Mouse (Mus musculus) c-Kit-positive CD71-positive TER-119-negative erythroid progenitor cells, embryonic 14.5 days (primary cell): ENCODE measurements around the gene Nosip.
"Not testable (repeated sequence)": the region's sequence is repeated elsewhere in the genome, so short reads cannot be mapped to it uniquely, and the experiment has no call there.

Experiments used
- DNase-seq: peaks from one replicate; pipeline ENCODE4 v3.0.0-alpha.2; 2013; ENCODE audit warnings: low read depth

Gene Nosip

DNA sequence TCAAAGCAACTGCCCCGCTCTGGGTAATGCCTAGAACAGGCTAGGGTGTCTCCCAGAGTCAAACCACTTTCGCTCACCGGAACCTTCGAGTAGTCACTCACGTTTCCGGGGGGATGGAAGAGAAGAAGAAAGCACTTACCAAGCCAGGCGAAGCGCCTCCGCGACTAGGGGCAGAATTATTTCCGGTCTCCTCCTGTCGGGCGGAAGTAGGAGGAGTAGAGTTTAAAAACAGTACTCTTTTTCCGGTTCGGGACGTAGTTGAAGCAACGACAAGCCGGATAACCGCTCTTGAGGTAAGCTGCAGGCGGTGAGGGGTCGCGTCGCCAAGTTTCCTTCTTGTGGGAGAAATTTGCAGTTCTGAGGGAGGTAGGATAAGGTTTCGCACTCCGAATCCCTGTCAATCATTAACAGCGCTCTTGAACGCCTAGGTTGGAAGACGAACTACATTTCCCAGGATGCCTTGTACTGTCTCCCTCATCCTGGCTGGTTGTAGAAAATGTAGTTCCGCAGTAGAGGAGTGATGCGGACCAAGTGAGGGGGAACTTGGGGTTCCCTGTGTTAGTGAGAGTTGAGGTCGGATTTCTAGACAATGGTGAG, at the start of gene Nosip, which contains the start of gene Prrg2:
Gene Nosip (plus strand): TSS at position 191 of the 597 bp plus-strand sequence.
Gene Prrg2 (minus strand): TSS at position 439 of the 597 bp plus-strand sequence.
- DNase-seq: peak; percentile 100

DNA sequence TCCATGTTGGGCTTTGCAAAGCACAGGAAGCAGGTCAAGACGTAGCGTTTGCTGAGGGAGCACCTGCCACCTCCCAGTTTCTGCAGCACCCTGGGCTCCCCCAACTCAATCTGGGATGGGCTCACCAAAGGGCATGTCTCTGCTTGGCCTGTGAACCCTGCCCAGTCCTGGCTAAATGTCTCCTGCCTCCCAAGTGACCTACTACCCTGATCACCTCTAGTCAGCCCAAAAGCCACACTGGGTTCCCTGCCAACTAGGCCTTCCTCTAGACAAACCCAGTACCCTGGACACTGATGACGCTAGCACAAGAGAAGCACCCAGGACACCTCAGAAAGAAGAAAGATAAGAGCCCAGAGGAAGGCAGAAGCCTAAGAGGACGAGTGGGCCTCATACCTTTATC, 49.4 kb upstream of the Nosip start:
- no peak for DNase-seq

DNA sequence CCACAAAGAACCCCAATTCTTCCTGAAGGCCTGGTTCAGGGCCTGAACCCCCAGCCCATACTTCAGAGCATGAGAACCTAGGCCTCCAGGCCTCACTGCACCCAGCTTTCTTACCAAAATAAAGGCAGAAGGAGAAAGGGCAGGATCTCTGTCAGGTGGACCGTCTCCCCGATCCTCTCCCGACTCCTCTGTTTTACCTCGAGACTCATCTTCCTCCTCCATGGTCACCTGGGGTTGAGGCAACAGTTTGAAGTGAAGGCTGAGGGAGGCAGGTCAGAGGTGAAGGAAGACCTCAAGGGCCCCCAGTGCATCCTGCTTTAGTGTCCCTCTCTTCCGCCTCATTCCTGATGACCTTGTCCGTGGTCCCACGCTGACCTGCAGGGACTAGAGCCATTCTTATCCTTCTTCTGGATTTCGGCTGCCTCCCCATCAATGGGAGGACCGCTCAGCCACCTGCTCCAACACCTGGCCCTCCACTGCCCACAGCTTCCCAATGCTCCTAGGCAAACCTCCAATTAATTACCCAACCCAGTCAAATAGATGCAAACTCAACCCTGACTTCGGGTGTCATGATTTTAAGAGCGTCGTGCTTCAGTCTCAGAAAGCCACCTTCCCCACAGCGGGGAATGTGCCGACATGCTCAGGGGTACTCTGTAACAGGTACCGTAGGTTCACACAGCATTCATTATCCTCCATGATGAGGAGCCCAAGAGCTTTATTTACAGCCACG, 48.7 kb upstream of the Nosip start:
- DNase-seq: no peak

DNA sequence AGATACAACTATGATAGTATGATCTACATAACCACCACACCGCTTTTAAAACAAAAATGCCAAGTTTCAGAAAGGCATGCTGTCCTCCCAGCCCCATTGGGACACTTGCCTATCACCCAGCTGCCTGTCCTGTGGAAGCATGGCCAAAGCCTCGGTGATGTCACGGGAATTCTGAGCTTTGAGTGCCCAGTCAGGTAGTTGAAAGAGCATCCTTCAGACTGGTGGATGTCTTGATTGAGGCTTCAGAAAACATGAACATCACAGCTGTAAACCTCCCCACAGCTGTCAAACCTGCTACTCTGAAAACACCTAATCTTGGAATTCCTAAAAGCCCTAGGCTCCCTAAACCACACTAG, 48.2 kb upstream of the Nosip start:
- DNase-seq: no peak

DNA sequence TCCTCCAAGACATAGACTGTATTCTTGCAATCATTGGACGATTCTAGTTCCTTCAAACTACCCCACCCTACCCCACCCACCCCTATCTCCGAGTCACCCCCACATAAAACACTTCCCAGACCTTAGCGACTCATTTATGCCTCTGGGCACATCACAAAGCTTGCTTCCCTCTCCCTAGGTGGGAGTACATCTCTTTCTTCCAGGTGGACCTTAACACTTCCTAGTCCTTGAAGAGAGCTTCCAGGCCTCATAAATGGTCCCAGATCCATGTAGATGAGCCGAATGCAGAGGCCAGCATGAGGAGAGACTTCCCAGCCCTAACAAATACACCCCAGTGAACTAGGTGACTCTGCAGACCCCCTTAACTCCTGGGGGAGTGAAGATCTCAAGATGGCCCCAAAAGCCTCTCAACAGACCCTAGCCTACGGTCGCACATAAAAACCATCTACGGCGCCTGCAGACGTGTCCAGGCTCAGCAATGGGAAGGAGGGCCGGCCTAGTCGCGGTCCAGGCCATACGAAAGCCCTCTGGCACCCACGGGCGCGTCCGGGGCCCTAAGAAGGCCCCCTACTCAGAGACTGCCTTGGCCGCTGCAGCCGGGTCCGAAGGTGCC, 46.8 kb upstream of the Nosip start:
- peak; percentile 50 for DNase-seq

DNA sequence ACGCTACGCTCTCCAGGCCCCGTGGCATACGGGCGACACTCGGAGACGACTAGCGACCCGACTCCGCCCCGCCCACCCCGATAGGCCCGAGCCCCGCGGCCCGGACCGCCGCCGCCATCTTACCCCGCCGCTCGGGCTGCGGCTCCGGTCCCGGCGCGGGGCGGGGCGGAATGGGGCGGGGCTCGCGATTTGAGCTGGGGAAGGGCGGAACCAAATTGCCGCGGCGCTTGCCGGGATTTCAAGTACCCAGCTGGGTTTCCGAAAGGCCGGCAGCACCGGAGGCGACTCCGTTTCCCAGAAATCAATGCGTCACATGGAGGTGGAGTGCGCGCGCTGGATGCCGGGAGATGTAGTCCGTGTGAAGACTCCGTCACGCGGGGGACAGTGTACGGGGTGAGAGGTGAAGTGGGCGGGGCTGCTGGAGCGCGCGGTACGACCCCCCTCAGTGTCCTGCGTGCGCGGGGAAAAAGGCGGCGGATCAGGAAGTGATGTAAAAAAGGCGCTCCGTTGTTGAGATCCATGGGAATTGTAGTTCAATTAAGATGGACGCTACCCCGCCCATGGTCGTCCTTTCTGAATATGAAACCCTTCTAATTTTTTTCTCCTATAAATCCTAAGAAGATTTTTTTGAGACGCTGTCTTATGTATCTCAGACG, 46.1 kb upstream of the Nosip start, which contains the start of gene Scaf1:
Gene Scaf1 (minus strand): TSS at position 407 of the 656 bp plus-strand sequence.
- DNase-seq: peak; percentile 96

DNA sequence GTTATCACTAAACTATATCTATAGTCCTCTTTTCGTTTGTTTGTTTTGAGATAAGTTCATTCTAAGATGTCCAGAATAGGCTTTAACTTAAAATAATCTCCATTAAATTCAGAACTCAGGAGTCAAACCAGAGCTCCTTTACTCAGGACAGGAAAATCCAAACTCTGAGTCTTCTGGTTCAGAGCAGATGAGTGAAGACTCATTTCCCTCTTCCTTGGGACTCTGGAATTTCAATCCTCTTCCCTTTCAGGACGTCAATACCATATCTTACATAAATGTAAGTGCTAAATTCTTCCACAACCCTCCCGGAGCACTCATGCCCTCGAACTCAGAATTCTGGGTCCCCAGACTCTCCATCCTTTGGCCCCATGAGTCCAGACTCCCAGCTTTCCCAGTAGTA, 45.5 kb upstream of the Nosip start:
- peak; percentile 33 for DNase-seq

DNA sequence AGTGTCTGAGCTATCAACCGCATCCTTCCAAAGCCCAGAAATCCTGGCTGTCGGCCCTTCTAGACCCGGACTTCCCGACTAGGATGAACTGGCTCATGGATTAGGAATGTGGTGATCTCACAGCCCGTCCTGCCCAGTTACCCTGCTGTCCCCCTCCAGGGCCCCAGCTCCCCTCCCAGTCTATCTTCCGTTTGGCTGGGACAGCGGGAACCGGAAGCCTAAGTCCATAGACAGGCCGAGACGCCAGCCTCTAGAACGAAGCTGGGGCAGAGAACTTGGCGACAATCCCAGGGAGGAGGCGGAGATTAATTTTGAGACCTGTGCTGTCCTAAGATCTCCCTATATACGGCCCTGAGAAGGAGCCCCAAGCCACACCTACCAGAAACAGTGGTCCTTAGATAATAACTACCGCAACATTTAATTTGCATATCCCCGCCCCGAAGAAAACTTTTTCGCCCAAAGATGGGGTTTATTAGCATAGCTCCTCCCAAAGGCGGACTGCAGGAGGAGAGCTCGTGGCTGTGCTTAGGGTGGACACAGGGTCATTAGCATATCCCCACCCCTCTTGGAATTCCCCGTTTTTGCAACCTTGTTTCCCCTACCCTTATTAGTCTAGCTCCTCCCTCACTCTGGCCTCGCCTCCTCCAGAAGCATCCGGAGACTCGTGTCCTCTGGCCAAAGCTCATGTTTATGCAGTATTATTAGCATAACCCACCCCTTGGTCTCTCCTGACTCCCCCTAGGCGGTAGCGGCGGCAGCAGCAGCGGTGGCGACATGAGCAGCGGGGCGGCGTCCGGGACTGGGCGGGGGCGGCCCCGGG, 44.8 kb upstream of the Nosip start, which contains the start of gene Rras:
Gene Rras (plus strand): TSS at position 720 of the 820 bp plus-strand sequence.
- DNase-seq: peak; percentile 100

DNA sequence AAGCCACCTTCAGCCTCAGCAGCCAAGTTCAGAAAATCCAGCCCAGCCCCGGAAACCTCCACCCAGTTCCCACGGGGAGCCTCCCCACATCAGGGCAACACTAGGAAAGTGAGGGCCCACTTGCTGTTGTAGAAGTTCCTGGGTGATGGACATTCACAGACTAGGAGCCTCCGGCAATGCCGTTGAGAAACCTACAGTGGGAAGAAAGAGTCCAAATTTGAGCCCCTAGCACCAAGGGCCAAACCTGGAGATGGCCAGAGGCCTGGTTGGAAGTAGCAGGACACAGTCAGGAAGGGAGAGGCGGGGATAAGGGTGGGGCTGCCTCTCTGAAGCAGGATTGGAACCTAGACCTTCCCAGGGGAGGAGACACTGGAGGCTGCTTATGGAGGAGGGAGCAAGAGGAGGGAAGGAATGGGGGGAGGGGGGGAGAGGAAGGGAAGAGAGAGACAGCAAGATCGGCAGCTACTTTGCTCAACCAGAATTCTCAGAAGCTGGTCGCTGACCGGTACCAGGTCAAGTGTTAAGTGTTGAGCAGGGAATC, 43.1 kb upstream of the Nosip start:
- no peak for DNase-seq

DNA sequence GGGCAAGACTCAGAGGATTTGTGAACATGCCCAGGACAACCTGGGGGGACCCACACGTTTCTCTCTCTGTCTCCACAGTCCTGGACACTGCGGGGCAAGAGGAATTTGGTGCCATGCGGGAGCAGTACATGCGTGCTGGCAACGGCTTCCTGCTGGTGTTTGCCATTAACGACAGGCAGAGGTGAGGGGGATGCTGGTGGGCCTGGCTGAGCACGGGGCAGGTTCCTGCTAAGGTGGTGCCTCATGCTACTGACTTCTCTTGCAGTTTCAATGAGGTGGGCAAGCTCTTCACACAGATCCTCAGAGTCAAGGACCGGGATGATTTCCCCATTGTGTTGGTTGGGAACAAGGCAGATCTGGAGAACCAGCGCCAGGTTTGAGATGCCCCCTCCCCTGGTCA, 42.0 kb upstream of the Nosip start:
- DNase-seq: no peak

DNA sequence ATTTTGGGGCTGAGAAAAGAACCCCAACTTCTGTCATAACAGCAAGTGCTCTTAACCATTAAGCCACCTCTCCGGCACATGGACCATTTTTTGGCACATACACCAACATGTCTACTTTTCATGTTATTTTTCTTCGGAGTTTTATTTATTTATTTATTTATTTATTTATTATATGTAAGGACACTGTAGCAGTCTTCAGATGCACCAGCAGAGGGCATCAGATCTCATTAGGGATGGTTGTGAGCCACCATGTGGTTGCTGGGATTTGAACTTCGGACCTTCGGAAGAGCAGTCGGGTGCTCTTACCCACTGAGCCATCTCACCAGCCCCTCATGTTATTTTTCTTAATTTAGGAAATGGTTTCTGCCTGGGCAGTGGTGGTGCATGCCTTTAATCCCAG, 38.5 kb upstream of the Nosip start:
- DNase-seq: not testable (repeated sequence)

DNA sequence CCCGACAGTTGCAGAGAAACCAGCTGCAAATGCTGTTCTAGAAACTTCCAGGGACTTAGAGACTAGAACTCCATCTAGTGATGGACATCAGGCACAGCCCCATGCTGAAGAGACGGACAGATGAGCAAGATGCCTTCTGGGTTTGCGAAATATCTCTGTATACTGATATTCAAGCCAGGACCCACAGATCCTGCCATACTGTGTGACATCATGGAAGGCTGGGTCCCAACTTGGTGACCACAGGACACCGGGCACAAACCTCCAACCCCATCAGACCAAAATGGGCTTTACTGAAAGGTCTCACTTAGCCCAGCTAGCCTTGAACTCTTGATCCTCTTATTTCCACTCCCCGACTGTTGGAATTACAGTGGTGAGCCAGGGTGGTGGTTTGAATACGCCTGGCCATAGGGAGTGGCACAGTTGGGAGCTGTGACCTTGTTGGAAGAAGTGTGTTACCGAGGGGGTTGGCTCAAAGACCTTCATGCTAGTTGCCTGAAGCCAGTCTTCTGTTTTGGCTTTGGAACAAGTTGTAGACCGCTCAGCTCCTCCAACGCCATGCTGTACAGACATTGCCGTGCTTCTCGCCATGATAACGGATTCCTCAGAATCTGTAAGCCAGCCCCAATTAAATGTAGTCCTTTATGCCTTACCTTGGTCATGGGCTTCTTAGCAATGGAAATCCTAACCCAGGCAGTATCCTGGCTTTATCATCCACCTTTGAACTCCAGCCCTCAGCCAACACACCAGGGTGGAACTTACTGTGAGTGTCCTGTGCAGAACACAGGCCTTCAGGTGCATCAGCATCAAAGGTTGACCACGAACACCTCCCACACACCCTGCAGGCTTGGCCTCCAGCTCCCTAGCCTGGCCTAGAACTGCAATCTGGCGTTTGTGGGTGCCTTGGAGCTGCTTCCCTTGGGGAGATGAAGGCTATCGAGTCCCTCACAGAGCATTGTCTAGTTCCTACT, 37.7 kb upstream of the Nosip start:
- no peak for DNase-seq

DNA sequence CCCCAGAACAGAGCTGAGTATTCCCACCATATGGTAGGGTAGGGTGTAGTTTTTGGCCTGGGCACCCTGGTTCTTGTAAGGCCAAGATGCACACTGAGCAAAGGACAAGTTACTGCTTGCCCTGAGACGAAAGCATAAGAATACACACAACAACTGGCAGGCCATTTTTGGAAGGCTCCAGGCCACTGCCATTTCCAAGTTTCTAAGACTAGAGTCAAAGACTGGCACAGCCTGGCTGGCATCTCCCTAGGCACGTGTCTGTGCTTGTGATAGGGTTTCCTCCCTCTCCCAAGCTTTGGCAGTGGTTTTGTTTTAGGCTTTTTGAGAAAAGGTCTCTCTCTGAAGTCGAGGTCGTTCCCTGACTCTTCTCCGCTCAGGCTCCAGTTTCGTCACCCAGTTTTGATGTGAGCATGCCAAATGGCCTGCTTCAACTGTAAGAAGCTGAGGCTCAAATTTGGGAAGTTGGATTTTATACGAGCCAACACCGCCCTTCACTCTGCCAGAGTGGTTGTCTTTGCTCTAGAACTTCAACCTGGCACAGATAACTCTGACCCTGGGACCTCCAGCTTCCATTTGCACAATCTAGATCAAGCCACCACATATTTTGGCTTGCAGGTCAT, 36.5 kb upstream of the Nosip start:
- DNase-seq: no peak

DNA sequence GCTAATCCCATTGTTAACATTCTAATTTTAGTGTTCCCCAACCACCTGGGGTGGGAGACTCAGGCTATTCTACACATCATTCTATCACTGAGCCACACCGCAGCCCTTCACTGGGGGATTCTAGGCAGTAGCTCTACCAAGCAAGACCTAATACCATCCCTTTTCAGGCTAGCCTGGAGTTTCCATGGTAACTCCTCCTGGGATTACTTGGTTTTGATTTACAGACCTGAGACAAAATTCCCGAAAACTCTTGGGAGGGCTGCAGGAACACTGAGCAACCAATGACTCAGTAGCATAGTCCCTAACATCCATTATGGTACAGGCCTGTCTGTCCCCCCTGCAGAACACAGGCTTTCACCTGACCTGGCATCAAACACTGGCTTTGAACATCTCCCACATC, 36.0 kb upstream of the Nosip start:
- DNase-seq: no peak

DNA sequence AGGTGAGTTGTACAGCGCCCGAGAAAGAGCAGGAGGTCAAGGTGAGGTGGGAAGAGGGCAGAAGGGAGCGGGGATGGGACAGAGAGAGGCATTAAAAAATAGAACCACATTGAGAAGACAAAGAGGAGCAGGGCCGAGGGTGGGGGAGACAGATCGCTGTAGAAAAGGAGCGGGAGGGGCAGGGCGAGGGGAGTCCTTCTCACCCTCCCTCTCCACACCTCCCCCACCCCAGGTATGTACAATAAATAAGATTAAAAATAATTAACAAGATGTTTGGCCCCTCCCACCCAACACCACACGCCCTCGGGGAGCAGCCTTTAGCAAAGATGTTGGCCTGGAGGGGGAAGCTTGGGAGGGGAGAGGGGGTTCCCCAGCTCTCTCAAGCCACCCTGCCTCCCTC, 34.5 kb upstream of the Nosip start:
- no peak for DNase-seq

DNA sequence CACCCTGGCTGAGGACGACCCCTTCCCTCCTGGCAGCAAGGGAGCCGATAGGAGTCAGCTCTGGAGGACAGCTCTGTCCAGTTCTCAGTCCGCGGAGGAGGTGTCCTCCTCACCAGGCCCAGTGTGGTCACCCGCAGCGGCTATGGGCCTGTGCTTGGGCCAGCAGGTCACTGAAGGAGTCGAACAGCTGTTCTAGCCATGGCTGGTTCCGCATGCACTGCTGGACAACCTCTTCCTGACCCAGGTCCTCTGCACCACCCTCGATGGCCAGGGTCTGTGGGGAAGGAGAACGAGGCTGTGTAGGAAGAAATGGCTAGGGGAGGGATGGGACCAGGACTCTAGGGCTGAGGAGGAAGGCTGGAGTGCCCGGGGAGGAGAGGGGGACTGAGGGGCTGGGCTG, 33.9 kb upstream of the Nosip start:
- DNase-seq: no peak

DNA sequence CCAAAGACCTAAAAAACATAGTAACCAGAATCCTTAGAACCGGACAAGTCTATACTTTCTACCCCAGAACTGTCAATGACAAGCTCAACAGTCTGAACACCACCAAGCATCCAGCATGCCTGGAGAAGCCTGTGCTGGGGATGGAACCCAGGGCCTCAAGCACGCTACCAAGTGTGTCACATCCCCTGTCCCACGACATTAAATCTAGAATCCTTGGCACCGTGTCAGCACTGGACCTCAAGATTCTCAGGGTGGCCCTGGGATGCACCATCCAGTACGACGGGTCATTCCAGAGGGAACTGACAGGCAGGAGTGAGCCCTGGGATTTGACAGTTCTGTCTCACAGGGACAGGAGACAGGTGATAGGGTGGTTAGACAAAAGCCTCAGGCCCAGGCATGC, 32.2 kb upstream of the Nosip start:
- DNase-seq: no peak

DNA sequence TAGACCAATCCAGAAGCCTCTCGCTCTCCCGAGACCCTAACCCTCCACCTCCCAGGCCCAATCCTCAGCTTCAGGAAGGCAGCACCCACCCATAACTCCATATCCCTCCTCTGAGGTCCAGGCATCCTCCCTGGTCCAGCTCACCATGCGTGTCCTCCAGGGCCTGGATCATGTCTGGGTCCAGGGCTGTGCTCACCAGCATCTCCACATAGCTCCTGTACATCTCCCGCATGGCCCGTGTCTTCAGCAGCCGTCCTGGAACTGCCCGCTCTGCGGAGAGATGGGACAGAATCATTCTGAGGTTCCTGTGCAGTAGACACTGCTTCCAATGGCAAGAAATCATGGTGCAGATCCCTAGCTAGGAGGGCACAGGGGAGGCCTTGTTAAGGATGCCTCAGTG, 31.4 kb upstream of the Nosip start:
- DNase-seq: no peak

DNA sequence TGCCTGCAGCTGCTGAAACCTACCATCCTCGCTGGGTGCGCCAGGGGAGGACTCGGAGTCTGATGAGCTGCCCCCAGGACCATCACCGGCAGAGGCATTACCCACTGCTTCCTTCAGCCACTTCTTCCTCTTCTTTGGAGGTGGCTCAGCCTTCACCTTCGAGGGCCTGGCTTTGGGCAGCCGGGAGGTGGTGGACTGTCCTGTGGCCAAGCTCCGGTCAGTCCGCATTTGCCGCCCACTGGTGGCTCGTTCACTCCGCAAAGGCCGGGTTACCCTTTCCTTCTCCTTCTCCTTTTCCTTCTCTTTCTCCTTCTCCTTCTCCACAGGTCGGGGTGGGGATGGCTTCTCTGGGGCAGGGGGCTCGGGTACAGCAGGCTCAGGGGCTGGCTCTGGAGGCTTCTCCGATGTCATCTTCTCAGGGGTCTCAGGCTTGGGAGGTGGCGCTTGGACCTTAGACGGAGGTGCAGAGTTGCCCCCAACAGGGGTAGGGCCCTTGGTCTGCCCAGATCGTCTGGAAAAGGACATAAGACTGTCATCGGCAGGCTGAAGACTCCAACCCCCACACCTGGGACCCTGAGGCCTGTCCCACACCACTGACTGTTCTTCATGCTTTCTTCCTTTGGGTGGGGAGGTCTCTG, 28.4 kb upstream of the Nosip start:
- DNase-seq: no peak
